Mouse (Mus musculus) cerebellum, adult 8-10 months (tissue): Measurements from ENCODE around the gene Olfr543.
A peak's percentile ranks its signal among the peaks of the same experiment; 100 is the strongest.

Source experiments
- DNase-seq: peaks from one replicate; pipeline ENCODE4 v3.0.0; 2022

Gene Olfr543

DNA sequence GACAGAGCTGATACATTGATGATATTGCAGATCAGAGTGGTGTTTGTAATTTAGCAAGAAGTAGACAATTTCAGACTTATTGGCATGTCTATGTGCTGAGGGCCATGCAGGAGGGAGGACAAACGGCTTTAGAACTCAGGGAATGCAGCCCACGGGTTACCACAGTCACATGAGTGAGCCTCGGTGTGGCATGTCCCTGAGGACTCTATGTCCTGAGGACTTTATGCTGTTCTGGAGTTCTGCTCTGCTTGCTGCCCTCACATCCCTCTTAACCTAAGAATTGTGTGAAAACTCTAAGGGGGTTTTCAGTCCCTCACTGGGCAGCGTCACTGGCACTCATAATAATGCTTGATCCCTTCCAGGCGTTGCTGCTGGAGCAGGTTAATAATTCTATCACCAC, 8.8 kb downstream of the Olfr543 start:
- DNase-seq: no peak

DNA sequence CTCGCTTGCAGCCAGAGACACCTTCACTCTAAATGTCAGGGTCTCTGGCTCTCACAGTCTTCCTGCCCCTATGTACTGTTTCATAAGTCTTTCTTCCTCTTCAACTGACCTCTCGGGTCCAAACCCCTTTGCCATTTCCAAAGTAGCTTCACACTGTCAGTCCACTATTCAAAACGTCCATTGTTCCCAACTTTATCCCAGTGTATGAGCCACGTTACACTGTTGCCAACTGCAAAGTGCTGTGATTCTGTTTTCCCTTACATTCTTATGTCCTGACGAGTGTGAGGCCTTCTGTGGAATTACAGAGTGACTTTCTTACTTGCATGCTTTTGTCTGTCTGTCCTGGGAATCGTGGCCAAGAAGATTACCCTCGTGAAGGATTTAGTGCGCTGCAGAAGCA, 13.9 kb downstream of the Olfr543 start:
- no peak for DNase-seq

- no peak for DNase-seq
Observed at GRCm38 (mm10) chr7:102458618-102459380, 22.7 kb downstream of the Olfr543 start.

DNA sequence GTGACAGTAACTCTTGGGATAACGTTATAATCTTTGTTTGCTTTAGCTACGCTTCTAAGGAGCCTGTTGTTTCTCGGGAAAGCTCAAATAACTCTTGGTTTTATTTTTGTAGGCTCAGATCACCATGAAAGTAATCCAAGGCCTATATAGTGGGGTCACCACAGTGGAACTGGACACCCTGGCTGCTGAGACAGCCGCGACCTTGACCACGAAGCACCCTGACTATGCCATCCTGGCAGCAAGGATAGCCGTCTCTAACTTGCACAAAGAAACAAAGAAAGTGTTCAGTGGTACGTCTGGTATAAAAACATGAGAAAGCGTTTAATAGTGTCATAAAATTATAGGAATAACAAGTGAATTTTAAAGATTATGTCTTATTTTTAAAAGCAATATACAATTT, 35.0 kb downstream of the Olfr543 start:
- DNase-seq: no peak

DNA sequence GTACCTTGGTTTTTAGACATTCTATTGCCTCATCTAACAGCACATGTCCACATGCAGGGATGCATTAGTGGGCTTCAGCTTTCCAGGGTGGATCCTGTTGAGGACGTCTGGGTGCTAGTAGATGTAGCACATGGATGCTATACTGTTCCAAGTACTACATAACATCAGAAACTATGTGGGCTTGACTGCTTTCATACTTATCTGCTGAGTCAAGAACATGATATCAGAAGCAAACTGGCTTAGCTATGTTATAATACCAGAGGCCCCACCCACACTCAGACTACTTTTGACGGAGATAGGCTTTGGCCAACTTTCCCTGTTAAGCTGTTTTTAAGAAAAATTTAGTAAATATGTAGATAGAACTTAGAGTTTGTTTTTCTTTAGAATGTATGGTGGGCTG, 37.2 kb downstream of the Olfr543 start:
- DNase-seq: no peak

- DNase-seq: no peak
Observed at GRCm38 (mm10) chr7:102442432-102442831, 39.0 kb downstream of the Olfr543 start.

DNA sequence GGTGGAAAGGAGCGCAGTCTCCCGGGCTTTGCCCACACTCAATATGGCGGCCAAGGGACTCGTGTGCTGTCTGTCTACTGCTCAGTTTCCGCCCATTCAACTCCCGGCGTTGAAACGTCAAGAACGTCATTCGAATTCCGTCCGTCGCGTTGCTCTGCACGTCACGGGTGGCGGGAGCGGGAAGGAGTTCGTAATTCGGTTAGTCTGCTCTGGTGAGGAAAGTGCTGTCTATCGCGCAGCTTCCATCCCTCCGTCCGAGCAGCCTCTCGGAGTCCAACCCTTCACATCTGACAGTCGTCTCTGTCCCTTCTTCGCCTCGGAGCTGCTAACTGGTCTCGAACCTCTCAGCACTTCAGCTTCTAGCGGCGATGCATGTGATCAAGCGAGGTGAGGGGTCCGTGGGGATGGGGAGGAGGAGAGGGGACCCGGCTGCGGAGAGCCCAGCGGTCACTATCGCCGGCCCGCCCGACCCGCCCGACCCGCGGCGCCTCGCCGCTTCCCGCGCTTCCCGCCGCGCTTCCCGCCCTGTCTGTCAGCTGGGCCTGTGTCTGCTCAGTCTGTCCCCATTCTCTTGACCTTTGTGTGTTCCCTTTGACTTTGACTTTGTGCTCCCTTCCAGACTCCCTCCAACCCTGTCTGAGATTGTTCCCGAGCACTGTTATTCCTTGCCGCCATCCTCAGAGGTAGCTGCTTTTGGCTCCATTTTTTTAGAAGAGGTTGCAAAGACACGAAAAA, 39.7 kb downstream of the Olfr543 start, which contains the start of gene Rrm1:
Gene Rrm1 (plus strand): TSS at position 39 of the 735 bp plus-strand sequence.
- peak; percentile 90 for DNase-seq

DNA sequence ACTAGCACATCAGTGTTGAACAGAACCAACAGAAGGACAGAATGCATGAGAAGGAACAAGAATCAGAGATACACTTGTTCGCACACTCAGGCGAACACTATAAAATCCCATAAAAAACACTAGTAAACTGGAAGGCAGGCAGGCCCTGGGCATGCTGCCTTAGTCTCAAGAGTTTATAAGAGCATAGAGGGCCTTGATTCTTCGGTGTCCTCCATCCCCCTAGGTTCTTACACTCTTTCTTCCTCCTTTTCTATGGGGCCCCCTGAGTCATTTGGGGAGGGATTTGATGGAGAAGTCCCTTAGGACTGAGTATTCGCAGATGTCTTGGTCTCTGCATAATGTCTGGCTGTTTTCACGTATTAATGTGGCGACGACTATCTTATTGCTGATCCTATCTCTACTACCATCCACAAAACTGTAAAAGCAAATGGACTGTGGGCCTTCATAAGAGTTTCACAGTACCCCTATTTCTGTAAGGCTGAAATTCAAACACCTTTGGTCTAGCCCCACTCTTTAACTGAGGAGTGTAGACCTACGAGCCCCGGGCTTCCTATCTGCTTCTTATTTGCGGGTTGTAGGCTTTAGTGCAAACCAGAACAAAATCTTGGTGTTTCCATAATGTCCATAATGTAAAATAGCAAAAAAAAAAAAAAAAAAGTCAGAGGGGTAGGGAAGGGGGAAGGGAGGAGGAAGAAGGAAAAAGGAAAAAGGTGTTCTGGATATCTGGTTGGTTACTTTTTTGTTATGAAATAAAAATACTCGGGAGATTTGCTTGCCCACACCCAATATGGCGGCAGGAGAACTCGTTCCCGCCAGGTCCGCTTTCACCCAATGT, 40.4 kb downstream of the Olfr543 start:
- DNase-seq: peak; percentile 12

DNA sequence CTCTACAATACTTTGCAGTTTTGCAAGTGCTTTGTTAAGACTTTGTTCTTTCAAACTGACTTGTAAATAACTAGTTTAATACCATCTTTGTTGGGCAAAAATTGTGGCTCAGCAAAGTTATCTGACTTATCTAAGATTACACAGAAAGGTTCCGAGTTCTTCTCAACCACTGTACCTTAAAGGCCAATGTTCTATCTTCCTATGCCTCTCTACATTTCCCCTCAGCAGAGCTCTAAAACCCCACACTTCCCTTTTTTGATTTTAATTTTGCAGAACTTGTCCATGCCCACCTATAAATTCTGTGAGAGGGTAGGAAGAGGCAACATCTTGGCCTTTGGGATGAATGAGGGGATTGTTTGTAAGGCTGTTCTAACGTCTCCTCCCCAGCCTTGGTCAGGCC, 47.1 kb downstream of the Olfr543 start:
- no peak for DNase-seq
